Mouse (Mus musculus) G1E (cell line): ENCODE measurements at regions not wholly inside any gene's neighbourhood (a gene's known extent, or its start where the extent isn't known, plus 50 kb on each side); places are given as distances from the start of the nearest gene placed in this dataset.

Source experiments
- CTCF ChIP-seq: IDR thresholded peaks from 2 replicates; pipeline ENCODE4 v1.5.1; 2012; ENCODE audit warnings: low read depth, low read length, inconsistent platforms, mixed read lengths
- GATA2 ChIP-seq: IDR thresholded peaks from 2 replicates; pipeline ENCODE4 v1.6.1; 2012; ENCODE audit warnings: low read depth, low read length, inconsistent platforms, borderline replicate concordance

DNA sequence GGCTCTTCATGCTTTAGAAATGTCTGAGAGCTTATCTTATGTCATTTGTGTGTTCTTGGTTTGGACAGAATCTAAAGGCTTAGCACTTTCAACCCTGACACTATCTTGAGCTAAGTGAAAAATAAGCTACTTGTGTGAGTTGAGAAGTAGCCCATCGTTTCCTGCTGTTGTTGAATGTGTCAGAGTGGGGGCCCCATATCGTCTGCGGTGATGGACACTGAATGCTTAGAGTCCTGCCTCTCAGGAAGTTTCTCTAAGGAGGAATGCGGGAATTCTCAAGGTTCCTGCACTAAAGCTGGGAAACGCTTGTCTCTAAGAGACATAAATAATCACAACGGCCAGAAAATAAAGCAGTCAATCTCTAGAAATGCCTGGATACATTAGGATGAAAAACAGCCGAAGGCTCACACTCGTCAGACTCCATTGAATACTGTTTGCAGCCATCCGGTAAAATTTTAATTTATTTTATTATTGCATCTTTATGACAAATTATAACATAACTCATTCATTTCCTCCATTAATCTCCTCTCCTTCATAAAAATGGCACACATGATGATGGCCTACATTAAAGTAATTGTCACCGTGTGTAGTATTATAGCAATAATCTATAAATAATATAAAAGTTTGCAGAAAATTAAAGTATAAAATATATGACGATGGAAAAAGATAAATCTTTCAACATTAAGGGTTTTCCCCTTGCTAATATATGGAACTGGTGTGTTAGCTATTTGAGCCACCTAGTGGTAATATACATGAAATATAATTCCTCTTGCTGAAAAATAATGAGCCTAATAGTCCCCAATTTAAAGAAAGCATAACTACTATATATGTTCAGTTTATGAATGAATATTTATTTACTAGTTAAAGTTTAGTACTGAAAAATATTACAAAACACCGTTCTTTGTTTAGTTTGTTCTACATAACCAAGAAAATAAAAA, 75.6 kb downstream of the Otud1 start:
- TF ChIP-seq CTCF, result no peak
- no peak for TF ChIP-seq GATA2
